Mouse (Mus musculus) spleen, adult 2 months (tissue): Measurements from ENCODE around the gene Faap20.

ENCODE experiments used
- CTCF ChIP-seq: fragments of 200-500 bp; IDR thresholded peaks from 2 replicates; pipeline ENCODE4 v1.5.1; 2011; ENCODE audit warnings: mild to moderate bottlenecking, inconsistent platforms; ENCODE audit not compliant: insufficient read depth, insufficient read length, insufficient replicate concordance; ENCODE audit errors: extremely low read depth
- POLR2A ChIP-seq: fragments of 200-500 bp; IDR thresholded peaks from 2 replicates; pipeline ENCODE4 v1.6.1; 2011; ENCODE audit warnings: low read depth, low read length, inconsistent platforms

DNA sequence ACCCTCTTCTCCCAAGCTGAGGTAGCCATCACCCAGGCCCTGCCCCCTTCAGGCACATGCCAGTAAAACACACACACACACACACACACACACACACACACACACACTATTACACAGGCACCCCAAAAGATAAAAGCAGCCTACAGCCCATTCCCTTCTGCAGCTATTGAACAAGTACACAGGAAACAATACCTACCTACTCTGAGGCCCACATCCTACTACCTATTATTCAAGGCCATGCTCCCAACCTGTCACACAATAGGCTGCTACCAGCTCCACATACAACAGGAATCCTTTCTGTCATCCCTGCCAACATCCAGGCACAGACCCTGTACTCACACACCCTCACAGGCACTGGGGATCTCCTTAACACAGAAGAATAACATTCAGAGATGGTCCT, 40.5 kb upstream of the Faap20 start:
- no peak for TF ChIP-seq CTCF
- no peak for TF ChIP-seq POLR2A
